Mouse (Mus musculus): Measurements from ENCODE around the gene Zfp280d. TPM values are rescaled to one million over a fixed set of nuclear protein-coding genes. Genes with fewer than 3 reads are reported as not detected.

Gene Zfp280d
- 10 to 100 TPM; 35.3 to 56.6 (median 38.6) TPM for total RNA-seq (2022)

- peak; percentile 90 for DNase-seq
Measured at GRCm38 (mm10) chr9:72274677-72275076, at the start of gene Zfp280d. Gene Zfp280d (plus strand): TSS chr9:72274860.

- DNase-seq, result no peak
Measured at GRCm38 (mm10) chr9:72226536-72226935, 48.1 kb upstream of the Zfp280d start.

GRCm38 (mm10) chr9:72252656-72253055, 22.0 kb upstream of the Zfp280d start:
- no peak for DNase-seq

GRCm38 (mm10) chr9:72255227-72255626, 19.4 kb upstream of the Zfp280d start:
- DNase-seq, result no peak

GRCm38 (mm10) chr9:72256646-72257045, 18.0 kb upstream of the Zfp280d start:
- DNase-seq, result no peak

- DNase-seq, result no peak
Measured at GRCm38 (mm10) chr9:72260337-72260736, 14.3 kb upstream of the Zfp280d start.

GRCm38 (mm10) chr9:72264859-72265258, 9.8 kb upstream of the Zfp280d start:
- DNase-seq, result no peak

GRCm38 (mm10) chr9:72270146-72270545, 4.5 kb upstream of the Zfp280d start:
- DNase-seq, result no peak

GRCm38 (mm10) chr9:72273646-72274410, 832 bp upstream of the Zfp280d start:
- no peak for DNase-seq

- peak; percentile 15 for DNase-seq
Measured at GRCm38 (mm10) chr9:72275101-72275978, 680 bp downstream of the Zfp280d start.

- DNase-seq, result peak; percentile 15
Measured at GRCm38 (mm10) chr9:72275979-72276500, 1.4 kb downstream of the Zfp280d start.

GRCm38 (mm10) chr9:72276941-72277340, 2.3 kb downstream of the Zfp280d start:
- DNase-seq, result no peak

GRCm38 (mm10) chr9:72279943-72280342, 5.3 kb downstream of the Zfp280d start:
- DNase-seq, result no peak

GRCm38 (mm10) chr9:72287696-72288095, 13.0 kb downstream of the Zfp280d start:
- DNase-seq, result no peak

GRCm38 (mm10) chr9:72288210-72288609, 13.6 kb downstream of the Zfp280d start:
- DNase-seq, result no peak

GRCm38 (mm10) chr9:72289094-72289493, 14.4 kb downstream of the Zfp280d start:
- no peak for DNase-seq

- DNase-seq, result no peak
Measured at GRCm38 (mm10) chr9:72294076-72294475, 19.4 kb downstream of the Zfp280d start.

- DNase-seq, result no peak
Measured at GRCm38 (mm10) chr9:72309765-72310164, 35.1 kb downstream of the Zfp280d start.

GRCm38 (mm10) chr9:72333221-72333620, 58.6 kb downstream of the Zfp280d start:
- DNase-seq, result no peak

- DNase-seq, result no peak
Measured at GRCm38 (mm10) chr9:72336069-72336468, 61.4 kb downstream of the Zfp280d start.

GRCm38 (mm10) chr9:72339119-72339518, 64.5 kb downstream of the Zfp280d start:
- no peak for DNase-seq

GRCm38 (mm10) chr9:72343844-72344243, 69.2 kb downstream of the Zfp280d start:
- DNase-seq, result no peak

- DNase-seq, result no peak
Measured at GRCm38 (mm10) chr9:72372359-72372758, 97.7 kb downstream of the Zfp280d start.

Measured in adrenal gland, adult 8-10 months (tissue).